Mouse (Mus musculus) embryonic facial prominence, embryonic 12.5 days (tissue): ENCODE results near the gene Irgm1. TPM values are rescaled to one million over a fixed set of nuclear protein-coding genes. Genes with fewer than 3 reads are reported as not detected.

Source experiments
- ATAC-seq: fragments of 200-750 bp; cut with Nextera tagmentation; 2 replicates; pipeline ENCODE4 v1.8.0; 2017; ENCODE audit not compliant: insufficient number of reproducible peaks, insufficient read depth, low FRiP score, low TSS enrichment
- H3K27ac ChIP-seq: fragments of 300-500 bp; sonication (generic); 2 replicates; pipeline ENCODE4 v1.5.1; 2016; ENCODE audit warnings: mild to moderate bottlenecking
- H3K27me3 ChIP-seq: fragments of 300-500 bp; sonication (generic); 2 replicates; pipeline ENCODE4 v1.6.1; 2016; ENCODE audit warnings: mild to moderate bottlenecking, moderate library complexity
- H3K36me3 ChIP-seq: fragments of 300-500 bp; sonication (generic); 2 replicates; pipeline ENCODE4 v1.6.1; 2016; ENCODE audit warnings: mild to moderate bottlenecking
- H3K4me1 ChIP-seq: fragments of 300-500 bp; sonication (generic); 2 replicates; pipeline ENCODE4 v1.6.1; 2016
- H3K4me2 ChIP-seq: fragments of 300-500 bp; sonication (generic); replicated peaks from 2 replicates; pipeline ENCODE4 v1.6.1; 2016; ENCODE audit warnings: mild to moderate bottlenecking, moderate library complexity
- H3K4me3 ChIP-seq: fragments of 300-500 bp; sonication (generic); 2 replicates; pipeline ENCODE4 v1.5.1; 2016; ENCODE audit warnings: mild to moderate bottlenecking
- H3K9ac ChIP-seq: fragments of 300-500 bp; sonication (generic); 2 replicates; pipeline ENCODE4 v1.6.1; 2016; ENCODE audit warnings: mild to moderate bottlenecking, moderate library complexity
- H3K9me3 ChIP-seq: fragments of 300-500 bp; sonication (generic); 2 replicates; pipeline ENCODE4 v1.6.1; 2016; ENCODE audit warnings: mild to moderate bottlenecking, moderate library complexity
- WGBS: fragments of 180-500 bp; shearing (Covaris S2); methylation state at CpG from one replicate; pipeline ENCODE4 v1.1.7; 2016; 5-methylcytosine and 5-hydroxymethylcytosine counted together
- polyA plus RNA-seq: library from polyadenylated mRNA; unstranded; fragments of >200 nt; fragmentation: Nextera tagmentation; extraction: Ambion mirVana; gene quantifications from 2 replicates; pipeline ENCODE4 v1.2.1, GENCODE M21; 2016

The Irgm1 gene
- polyA plus RNA-seq, 1 experiment from 2014 or later = 3.5 TPM

- WGBS = 75% methylated on average over 10 of the region's 10 CpGs
- H3K4me2 ChIP-seq = no peak overlapping the region
- H3K9ac ChIP-seq = no peak overlapping the region
- ATAC-seq = no peak
- no peaks in the 10 kb centered on the region for H3K36me3 ChIP-seq
- H3K27me3 ChIP-seq = no peaks in the 10 kb centered on the region; the same call in 1 of the 2 replicates
- no peak overlapping the region for H3K27ac ChIP-seq
- H3K4me3 ChIP-seq = no peak overlapping the region
- H3K9me3 ChIP-seq = no peaks in the 10 kb centered on the region
- no peaks in the 10 kb centered on the region for H3K4me1 ChIP-seq
These were observed 2.3 kb upstream of the Irgm1 start for GRCm38 (mm10) chr11:48873591-48874290.

- Histone ChIP-seq H3K36me3 (no peaks in the 10 kb centered on the region), H3K4me1 (no peaks in the 10 kb centered on the region), H3K9me3 (no peaks in the 10 kb centered on the region), H3K4me2 (no peak overlapping the region), H3K9ac (no peak overlapping the region), H3K4me3 (no peak overlapping the region), H3K27me3 (no peaks in the 10 kb centered on the region; the same call in 1 of the 2 replicates), H3K27ac (no peak overlapping the region)
- ATAC-seq = no peak
- 78% methylated on average over 7 of the region's 7 CpGs for WGBS
These were observed 1.3 kb upstream of the Irgm1 start for GRCm38 (mm10) chr11:48872695-48873300.

GRCm38 (mm10) chr11:48871817-48872541 lies 496 bp upstream of the Irgm1 start:
- Histone ChIP-seq H3K4me2 (peak overlapping the region; percentile 66), H3K4me1 (no peaks in the 10 kb centered on the region), H3K9ac (0 out of 2 replicates have a peak overlapping the region, but pooled peaks have one; percentile 31), H3K9me3 (no peaks in the 10 kb centered on the region), H3K4me3 (peak overlapping the region; percentile 38), H3K27me3 (no peaks in the 10 kb centered on the region; the same call in 1 of the 2 replicates), H3K36me3 (no peaks in the 10 kb centered on the region), H3K27ac (no peak overlapping the region)
- no peak; the same call in 1 of the 2 replicates for ATAC-seq
- WGBS = 6% methylated on average over 17 of the region's 17 CpGs

GRCm38 (mm10) chr11:48870781-48871180 lies 702 bp downstream of the Irgm1 start:
- Histone ChIP-seq H3K27me3 (no peaks in the 10 kb centered on the region; the same call in 1 of the 2 replicates), H3K9me3 (no peaks in the 10 kb centered on the region), H3K36me3 (no peaks in the 10 kb centered on the region), H3K4me2 (peak overlapping the region; percentile 66), H3K9ac (peak overlapping the region; percentile 31; the same call in 1 of the 2 replicates), H3K4me1 (no peaks in the 10 kb centered on the region), H3K4me3 (peak overlapping the region; percentile 38), H3K27ac (no peak overlapping the region)
- no peak for ATAC-seq
- 34% methylated on average over 7 of the region's 7 CpGs for WGBS

GRCm38 (mm10) chr11:48869380-48870110 lies 1.9 kb downstream of the Irgm1 start:
- Histone ChIP-seq H3K36me3 (no peaks in the 10 kb centered on the region), H3K4me3 (no peak overlapping the region), H3K4me1 (no peaks in the 10 kb centered on the region), H3K27ac (no peak overlapping the region), H3K9ac (no peak overlapping the region), H3K27me3 (no peaks in the 10 kb centered on the region), H3K9me3 (no peaks in the 10 kb centered on the region), H3K4me2 (no peak overlapping the region)
- WGBS = 62% methylated on average over 7 of the region's 7 CpGs
- ATAC-seq = no peak

- Histone ChIP-seq H3K4me1 (no peaks in the 10 kb centered on the region), H3K27me3 (no peaks in the 10 kb centered on the region), H3K4me3 (no peak overlapping the region), H3K27ac (no peak overlapping the region), H3K9ac (no peak overlapping the region), H3K4me2 (no peak overlapping the region), H3K36me3 (no peaks in the 10 kb centered on the region), H3K9me3 (no peaks in the 10 kb centered on the region)
- 96% methylated on average over 9 of the region's 9 CpGs for WGBS
- ATAC-seq = no peak
These were observed 5.0 kb downstream of the Irgm1 start for GRCm38 (mm10) chr11:48866481-48866880.

- H3K27ac ChIP-seq = no peak overlapping the region
- H3K9me3 ChIP-seq = no peaks in the 10 kb centered on the region
- H3K9ac ChIP-seq = no peak overlapping the region
- H3K4me3 ChIP-seq = no peak overlapping the region
- no peaks in the 10 kb centered on the region for H3K4me1 ChIP-seq
- WGBS = 78% methylated on average over 3 of the region's 3 CpGs
- ATAC-seq = no peak
- no peak overlapping the region for H3K4me2 ChIP-seq
- H3K36me3 ChIP-seq = no peaks in the 10 kb centered on the region
- H3K27me3 ChIP-seq = peaks cover 10% of the 10 kb centered on the region; the same call in 1 of the 2 replicates
These were observed 7.7 kb downstream of the Irgm1 start for GRCm38 (mm10) chr11:48863808-48864207.

GRCm38 (mm10) chr11:48862784-48863319 lies 8.6 kb downstream of the Irgm1 start:
- H3K4me2 ChIP-seq = no peak overlapping the region
- H3K27ac ChIP-seq = no peak overlapping the region
- 80% methylated on average over 1 of the region's 1 CpGs for WGBS
- peaks cover 8% of the 10 kb centered on the region; the same call in 1 of the 2 replicates for H3K4me1 ChIP-seq
- 0 out of 2 replicates have a peak, but pooled peaks have one; percentile 28 for ATAC-seq
- H3K36me3 ChIP-seq = no peaks in the 10 kb centered on the region
- peaks cover 10% of the 10 kb centered on the region; the same call in 1 of the 2 replicates for H3K27me3 ChIP-seq
- no peak overlapping the region for H3K9ac ChIP-seq
- no peak overlapping the region for H3K4me3 ChIP-seq
- no peaks in the 10 kb centered on the region for H3K9me3 ChIP-seq

GRCm38 (mm10) chr11:48859014-48859413 lies 12.5 kb downstream of the Irgm1 start:
- Histone ChIP-seq H3K4me1 (peaks cover 15% of the 10 kb centered on the region; the same call in 1 of the 2 replicates), H3K9ac (no peak overlapping the region), H3K27me3 (peaks cover 10% of the 10 kb centered on the region; the same call in 1 of the 2 replicates), H3K27ac (no peak overlapping the region), H3K4me3 (peak overlapping the region; percentile 40; the same call in 1 of the 2 replicates), H3K36me3 (no peaks in the 10 kb centered on the region), H3K9me3 (no peaks in the 10 kb centered on the region), H3K4me2 (peak overlapping the region; percentile 87)
- ATAC-seq = no peak
- under 1% methylated on average over 6 of the region's 6 CpGs for WGBS

- ATAC-seq = peak; percentile 37; the same call in 1 of the 2 replicates
- Histone ChIP-seq H3K4me3 (peak overlapping the region; percentile 71), H3K27ac (no peak overlapping the region), H3K4me2 (peak overlapping the region; percentile 87), H3K9me3 (no peaks in the 10 kb centered on the region), H3K4me1 (peaks cover 20% of the 10 kb centered on the region; the same call in 1 of the 2 replicates), H3K27me3 (peaks cover 11% of the 10 kb centered on the region), H3K36me3 (no peaks in the 10 kb centered on the region), H3K9ac (peak overlapping the region; percentile 47)
- under 1% methylated on average over 31 of the region's 31 CpGs for WGBS
These were observed 17.9 kb downstream of the Irgm1 start for GRCm38 (mm10) chr11:48853474-48854180.
